Mouse (Mus musculus): Measurements from ENCODE around the gene Itgb4. TPM values are rescaled to one million over a fixed set of nuclear protein-coding genes. Genes with fewer than 3 reads are reported as not detected.

Gene Itgb4
- 3.6 and 4.4 TPM in 2 replicates for total RNA-seq (2021)
- long read RNA-seq, experiment 1, partial matches to known transcripts = 1 of 1 reads
- long read RNA-seq, experiment 1, other reads (novel, unspliced or antisense) = 0 of 1 reads
- long read RNA-seq, experiment 2, partial matches to known transcripts = 1 of 2 reads
- long read RNA-seq, experiment 2, other reads (novel, unspliced or antisense) = 1 of 2 reads

DNA sequence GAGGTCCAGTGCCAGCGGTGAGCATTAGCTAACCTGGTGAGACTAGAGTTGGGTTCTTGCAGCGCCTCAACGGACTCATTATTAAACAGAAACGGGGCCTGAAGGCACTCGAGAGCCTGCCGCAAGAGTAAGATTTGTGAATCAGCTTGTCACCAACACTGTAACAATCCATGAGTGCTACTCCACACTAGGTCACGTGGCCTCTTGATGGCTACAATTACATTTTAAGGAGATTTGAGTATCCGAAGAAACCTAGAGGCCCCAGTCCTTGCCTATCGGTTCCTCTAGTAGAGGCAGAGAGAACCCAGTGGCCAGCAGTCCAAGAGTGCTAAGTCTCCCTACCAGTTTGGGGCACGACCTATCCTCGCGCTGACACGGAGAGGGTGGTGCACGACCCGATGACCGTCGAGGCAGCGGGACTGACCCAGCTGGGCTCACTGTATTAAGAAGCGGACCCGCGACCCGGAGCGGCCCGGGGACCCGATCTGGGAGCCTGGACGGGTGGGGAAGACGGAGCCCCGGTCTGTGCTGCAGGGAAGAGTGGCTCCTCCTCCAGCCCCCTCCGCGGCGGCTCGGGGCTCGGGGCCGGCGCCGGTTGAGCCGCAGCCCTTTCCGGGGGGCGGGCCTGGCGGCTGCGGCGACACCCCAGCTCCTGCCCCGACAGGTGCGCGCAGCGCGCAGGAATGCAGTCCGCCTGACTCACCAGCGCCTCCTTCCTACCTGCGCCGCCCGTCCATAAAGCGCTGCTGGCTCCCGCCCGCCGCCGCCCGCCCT lies at the start of gene Itgb4:
Gene Itgb4, plus strand, starts transcription at position 401 of the 774 bp plus-strand sequence.
- peak; percentile 34 for DNase-seq

DNA sequence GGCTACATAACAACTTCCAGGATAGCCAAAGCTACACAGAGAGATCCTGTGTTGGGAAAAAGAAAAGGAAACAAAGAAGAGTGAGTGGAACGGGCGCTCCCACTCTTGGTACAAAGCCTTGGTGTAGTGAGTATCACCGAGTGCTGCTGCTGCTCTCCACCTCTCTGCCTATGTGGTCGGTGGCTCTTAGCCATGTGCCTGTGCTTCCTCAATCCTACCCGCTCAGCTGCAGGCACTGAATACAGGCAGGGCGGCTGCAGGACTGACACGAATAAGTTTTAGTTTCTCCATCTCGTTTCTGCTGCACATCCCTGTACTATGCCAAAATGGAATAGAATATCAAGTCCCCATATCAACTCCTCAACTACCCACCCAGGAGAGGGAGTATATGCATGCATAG lies 45.5 kb upstream of the Itgb4 start:
- DNase-seq = no peak

DNA sequence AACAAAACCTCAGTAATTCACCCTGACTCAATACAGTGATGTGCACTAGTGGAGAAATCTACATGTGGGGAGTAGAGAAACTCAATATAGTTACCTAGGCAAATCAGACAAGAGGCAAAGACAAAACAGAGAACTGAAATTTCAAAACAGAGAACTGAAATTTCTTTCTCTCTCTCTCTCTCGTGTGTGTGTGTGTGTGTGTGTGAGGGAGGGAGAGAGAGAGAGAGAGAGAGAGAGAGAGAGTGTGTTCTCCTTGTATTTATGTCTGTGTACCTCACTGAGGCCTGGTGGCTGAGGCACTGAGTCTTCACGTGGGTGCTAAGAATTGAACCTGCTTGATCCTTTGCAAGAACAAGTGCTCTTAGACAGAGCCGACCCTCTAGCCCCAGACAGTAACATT lies 44.7 kb upstream of the Itgb4 start:
- DNase-seq = no peak

GRCm38 (mm10) chr11:115931235-115931634 lies 43.3 kb upstream of the Itgb4 start:
- DNase-seq = no peak

- peak; percentile 98 for DNase-seq
Measured at GRCm38 (mm10) chr11:115933108-115933746, 41.3 kb upstream of the Itgb4 start, which contains the start of the genes Sap30bp and Recql5. Gene Sap30bp, plus strand, starts transcription at chr11:115933282. Gene Recql5, minus strand, starts transcription at chr11:115933477.

DNA sequence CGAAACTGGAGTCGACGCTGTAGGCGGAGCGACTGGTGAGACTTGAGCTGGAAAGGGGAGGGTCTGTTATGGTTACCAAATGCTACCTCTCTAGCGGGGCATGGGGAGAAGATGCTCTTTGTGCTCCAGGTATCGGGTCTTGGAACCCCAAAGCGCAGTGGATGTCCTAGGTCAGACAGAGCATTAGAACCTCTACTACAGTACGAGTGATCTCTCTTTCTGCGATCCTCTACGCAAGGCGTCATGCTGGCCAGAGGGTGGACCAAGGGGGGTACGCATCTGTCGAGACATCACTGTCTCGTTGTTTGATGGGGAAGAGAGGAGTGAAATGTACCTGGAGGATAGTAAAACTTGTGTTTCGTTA lies 40.8 kb upstream of the Itgb4 start:
- DNase-seq = no peak

DNA sequence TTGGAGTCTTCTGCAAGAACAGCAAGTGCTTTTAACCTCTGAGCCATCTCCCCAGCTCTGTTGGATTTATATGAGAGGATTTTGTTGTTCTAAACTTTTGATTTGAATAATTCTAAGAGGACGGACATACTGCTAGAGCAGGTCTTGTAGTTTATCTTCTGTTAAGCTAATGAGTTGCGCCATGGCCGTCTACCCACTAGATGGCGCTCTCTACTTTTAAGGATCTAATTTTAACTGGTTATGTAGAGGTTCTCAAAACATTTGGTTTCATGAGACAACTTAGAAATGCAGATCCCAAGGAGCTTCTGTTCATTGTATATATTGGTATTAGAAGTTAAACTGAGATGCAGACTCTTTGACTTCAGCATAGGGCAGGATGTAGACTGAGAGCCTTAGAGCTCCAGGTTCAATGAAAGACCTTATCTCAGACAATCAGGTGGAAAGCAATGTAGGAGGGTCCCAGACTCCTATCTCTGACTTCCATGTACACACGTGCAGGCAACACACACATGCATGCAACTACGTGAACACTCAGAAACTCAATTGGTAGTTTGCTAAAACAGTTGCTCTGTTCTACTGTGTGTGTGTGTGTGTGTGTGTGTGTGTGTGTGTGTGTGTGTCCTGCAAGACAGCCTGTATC lies 34.7 kb upstream of the Itgb4 start:
- peak; percentile 72 for DNase-seq

GRCm38 (mm10) chr11:115941980-115942379 lies 32.5 kb upstream of the Itgb4 start:
- no peak for DNase-seq

- no peak for DNase-seq
Measured at GRCm38 (mm10) chr11:115945247-115945646, 29.3 kb upstream of the Itgb4 start.

- DNase-seq = no peak
Measured at GRCm38 (mm10) chr11:115946221-115946828, 28.2 kb upstream of the Itgb4 start.

- no peak for DNase-seq
Measured at GRCm38 (mm10) chr11:115948316-115948715, 26.2 kb upstream of the Itgb4 start.

DNA sequence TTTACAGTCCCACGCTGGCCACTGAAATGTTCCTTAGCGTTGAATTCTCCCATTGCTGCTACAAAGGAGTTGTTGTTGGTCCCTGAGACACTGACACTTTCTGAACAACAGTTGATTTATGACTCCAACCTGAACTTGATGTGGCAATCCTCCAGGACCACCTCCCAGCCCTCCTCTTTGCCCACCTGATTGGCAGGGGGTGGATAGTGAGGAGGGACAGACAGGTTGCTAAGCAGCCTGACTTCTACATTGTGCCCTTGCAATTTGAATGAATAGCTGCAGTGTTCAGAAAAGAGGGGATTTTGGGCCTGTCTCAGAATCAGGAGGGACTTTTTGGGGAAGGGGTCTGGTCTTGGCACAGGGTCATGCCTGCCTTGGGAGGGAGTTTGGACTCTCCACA lies 23.8 kb upstream of the Itgb4 start:
- DNase-seq = no peak

GRCm38 (mm10) chr11:115954712-115955111 lies 19.8 kb upstream of the Itgb4 start:
- DNase-seq = no peak

DNA sequence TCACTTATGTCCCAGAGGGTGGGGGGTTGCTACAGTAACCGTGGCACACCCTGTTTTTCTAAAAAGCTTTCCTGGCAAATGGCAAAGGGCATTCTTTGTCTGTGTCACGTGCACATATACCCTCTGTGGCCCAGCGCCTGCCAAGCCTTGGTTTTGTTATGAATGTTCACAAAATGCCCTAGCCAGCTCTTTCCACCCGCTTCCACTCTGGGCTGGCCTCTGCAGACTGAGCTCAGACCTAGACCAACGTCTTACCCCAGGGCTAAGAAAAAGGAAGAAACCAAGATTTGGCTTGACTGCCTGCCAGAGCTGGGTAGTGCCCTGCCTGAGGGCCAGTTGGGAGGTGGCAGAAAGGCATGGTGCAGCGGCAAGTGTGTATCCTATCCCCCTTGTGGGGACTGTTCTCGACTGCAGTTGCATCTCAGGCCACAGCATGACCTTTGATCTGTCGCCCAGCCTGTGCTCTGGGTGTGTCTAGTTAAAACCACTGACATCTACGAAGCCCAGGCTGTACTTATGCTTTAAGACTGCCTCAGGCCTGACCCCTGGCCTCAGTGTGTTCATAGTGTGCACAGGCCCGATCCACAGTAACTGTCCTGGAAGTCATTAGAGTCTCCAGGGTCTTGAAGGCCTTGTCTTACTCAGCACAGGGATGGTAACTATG lies 19.2 kb upstream of the Itgb4 start:
- DNase-seq = peak; percentile 38

- no peak for DNase-seq
Measured at GRCm38 (mm10) chr11:115956453-115956852, 18.1 kb upstream of the Itgb4 start.

DNA sequence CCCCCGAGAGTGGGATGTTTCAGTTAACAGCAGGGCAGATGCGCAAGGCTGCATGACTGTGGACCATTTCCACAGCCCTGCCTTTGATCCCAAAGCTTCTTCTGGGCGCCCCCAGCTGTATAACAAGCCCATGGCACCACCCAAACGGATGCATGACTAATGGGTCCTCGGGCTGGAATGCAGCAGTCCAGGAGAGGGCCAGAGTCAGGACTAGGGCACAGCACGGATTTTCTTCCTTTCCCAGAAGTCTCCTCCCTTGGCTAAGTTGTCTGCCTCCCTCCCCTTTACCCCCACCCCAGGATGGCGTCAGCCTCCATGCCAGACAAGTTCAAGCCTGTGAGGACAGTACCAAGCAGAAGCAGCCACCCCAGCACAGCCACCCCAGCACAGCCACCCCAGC lies 16.5 kb upstream of the Itgb4 start:
- no peak for DNase-seq

DNA sequence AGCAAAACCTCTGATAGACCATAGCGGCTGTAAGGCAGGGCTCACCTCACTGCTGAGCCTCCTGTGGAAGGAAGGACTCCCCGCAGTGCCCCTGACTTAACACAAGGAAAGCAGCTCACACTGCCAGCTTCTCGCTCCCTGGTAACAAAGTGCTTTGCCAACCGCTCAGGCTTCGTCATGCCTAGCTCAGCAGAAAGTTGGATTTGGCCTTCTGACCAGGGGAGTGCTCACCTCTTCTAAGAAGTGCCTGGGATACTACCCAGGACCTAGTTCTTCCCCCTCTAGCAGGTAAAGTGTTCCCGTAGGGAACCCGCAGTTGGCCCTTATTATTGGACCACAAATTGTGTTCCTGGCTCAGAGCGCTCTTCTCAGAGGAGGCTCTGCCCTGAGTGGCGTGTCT lies 15.5 kb upstream of the Itgb4 start:
- DNase-seq = no peak

DNA sequence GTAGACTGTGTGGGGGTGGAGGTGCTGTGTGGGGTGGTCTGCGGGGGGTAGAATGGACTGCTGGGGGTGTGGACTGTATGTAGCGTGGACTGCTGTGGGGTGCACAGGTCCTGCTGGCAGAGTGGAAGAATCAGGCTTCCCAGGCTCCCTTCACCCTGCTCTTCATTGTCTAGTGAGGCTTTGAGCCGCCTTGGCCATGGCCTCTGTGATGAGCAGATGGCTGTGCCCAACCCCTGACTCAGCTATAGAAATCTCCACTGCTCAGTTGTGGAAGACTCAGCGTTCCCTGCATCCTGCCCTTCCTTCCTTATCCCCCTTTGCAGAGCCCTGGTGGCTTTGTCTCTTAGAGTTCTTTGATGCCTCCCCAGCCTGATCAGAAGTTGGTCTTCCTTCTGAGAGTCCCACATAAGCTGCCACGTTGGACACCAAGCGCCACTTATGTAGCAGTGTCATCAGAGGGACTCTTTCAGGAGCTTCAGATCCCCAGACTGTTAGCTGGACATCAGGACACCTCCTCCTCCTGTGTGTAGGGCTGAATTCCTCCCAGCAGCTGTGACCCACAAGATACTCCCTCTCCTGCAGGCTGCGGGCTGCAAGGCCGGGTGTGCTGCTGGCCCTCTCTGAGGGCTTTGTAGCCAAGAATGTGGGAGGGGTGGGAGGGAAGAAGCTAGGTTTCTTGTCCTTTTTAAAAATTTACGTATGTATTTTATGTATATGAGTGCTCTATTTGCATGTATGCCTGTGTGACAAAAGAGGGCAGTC lies 11.7 kb upstream of the Itgb4 start:
- peak; percentile 41 for DNase-seq

GRCm38 (mm10) chr11:115964977-115965604 lies 9.4 kb upstream of the Itgb4 start:
- DNase-seq = peak; percentile 88

DNA sequence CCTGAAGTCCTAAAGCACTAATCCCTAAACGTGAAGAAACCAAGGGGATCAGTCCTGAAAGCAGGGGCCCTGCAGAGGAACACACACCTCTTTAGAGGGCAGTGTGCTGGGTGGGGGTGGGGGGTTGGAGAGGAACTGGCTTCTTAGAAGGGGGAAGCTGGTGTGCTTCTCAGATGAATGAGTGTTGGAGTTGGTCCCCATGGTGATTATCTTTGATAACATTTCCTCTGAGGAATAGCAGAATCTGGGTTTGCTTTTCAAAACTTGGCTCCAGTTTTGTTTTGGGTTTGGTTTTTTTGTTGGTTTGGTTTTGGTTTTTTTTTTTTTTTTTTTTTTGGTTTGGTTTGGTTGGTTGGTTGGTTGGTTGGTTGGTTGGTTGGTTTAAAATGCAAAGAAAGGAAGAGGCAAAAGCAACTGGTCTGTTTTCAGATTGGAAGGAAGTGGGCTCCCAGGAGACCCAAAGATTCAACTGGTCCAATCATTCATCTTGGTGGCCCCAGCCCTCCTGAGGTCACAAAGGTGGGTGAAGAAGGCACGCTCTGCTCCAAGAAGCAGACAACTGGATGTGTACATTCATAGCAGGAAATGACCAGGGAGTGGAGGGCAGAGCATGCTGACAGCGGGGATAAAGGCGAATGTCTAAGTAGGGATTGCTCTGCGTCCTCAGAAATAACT lies 5.6 kb upstream of the Itgb4 start:
- DNase-seq = no peak

Measured in adrenal gland, postnatal 14 days (tissue).